Mouse (Mus musculus) natural killer cell, adult 2 months (primary cell): ENCODE measurements at regions not wholly inside any gene's neighbourhood (a gene's known extent, or its start where the extent isn't known, plus 50 kb on each side); places are given as distances from the start of the nearest gene placed in this dataset.
A peak's percentile ranks its signal among the peaks of the same experiment; 100 is the strongest.

Experiments
- DNase-seq, 2 experiments: peaks; one replicate each; pipeline ENCODE4 v3.0.0; 2022; ENCODE audit warnings: low spot score in 2 of 2

DNA sequence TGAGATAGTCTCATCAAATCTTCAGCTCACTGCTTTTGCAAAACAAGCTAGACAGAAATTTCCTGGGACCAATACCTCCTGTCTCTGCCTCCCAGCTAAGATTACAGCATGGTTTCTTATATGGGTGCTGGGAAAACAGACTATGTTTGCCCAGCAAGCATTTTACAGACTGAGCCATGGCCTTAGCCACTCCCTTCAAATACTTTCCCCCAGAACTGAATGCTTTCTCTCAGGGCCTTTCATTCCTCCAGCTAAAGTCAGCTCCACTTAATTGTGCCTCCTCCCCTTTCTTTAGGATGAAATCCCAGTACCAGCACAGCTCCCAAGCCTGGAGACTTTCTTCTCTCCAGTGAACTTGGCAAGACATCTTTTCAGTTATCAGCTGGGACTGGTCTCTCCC is 232.1 kb downstream of the Tmsb4x start:
- no peak for DNase-seq

GRCm38 (mm10) chrX:166971721-166972120 is 237.4 kb downstream of the Tmsb4x start:
- no peak for DNase-seq

DNA sequence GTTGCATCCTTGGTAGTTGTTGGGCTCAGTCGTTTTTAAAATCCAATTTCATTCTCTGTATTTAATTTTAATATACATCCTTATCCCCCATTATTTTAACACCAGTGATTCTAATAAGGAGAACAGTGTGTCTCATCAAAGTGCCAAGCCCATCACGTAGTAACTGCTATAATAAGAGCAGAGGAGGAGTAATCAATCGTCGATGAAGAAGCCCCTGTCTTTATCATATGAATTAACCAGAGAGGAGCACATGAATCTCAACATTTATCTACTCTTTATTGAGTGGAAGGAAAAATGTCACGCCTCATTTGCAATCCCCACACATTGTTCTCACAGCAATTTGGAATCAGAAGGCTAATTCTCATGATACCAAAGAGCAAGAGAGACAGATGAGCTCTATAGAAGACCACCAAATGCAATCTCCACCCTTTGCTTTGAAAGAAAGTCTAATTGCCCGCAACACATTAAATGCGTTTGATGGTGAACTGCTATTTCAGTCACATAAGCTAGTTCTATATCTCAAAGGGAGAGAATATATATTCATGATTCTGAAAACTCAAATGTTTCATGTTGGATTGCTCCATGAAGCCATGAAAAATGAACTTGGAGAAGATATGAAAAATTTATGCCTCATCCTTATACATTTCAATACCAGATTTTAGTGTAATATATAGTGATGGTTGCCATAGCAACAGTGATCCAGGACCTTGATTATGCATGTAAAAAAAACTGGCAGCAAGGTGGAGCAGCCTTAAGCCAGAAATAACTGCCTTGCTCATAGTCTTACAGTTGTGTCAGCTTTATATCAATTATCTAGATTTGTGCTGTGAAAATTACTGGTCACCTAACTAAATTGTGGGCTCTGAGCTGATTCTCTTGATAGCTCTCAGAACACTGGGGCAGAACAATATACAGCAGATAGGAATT is 244.2 kb downstream of the Tmsb4x start:
- DNase-seq: no peak

DNA sequence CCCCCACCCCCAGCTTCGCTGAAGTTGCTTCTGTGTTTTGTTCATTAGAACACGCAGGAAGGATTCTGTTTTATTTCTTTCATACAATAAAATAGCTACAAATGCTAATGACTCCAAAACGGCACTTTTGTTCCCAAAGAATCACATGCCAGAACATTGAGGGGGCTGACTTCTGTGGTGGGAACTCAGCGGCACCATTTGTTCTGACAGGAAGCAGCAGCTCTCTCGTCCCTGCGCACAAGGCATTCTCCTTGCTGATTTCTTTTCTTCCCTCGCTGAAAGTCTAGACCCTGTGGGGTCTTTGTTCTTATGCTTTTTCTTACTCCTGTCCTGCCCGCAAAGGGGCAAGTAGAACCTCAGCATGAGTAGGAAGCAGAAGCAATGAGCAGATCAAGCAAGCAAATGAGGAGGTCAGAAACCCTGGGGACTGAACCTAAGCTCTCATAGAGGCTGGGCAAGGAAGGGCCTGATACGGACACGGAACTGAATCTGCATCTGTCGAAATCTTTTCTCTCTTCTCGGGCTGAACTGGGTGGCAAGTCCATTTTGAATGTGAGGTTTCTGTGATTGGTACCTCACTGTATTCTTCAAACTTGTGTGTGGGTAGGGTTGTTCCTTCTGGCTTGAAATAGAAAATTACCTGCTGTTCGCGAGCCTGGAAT is 256.5 kb downstream of the Tmsb4x start:
- peak; percentile 0 to 13 for DNase-seq

DNA sequence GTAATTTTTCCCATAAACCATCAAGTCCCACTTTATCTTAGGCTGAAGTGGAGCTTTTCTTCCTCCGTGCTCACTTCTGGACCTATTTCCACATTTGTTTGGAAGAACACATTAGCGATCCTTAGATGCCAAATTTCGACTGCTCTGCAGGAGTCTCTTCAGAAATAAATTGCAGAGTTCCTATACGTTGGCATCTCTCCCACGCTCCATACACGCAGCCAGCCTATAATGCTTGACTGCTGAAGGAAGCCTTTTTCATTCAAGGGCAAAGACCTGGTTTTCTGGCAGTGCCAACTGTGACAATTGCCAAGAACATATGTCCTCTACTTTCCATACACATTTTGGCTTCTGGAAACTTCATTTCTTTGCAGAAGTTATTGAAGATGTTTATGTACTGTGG is 258.1 kb downstream of the Tmsb4x start:
- DNase-seq: no peak

DNA sequence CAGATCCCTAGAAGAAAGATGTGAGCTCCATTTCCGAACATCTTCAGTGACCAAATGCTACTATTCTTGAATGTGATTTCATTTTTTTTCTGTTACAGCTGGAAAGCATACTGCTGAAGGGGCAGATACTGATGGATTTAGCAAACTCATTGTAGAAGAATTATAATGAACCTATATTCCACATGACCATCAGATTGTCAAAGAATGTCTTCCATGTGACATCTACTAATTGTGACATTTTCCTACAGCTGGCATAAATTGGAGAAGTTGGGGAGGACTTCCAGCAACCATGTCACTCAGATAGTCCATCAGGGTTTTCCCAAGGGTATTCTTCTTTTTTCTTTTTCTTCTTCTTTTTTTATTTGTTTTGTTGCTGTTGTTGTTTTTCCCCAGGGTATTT is 263.2 kb downstream of the Tmsb4x start:
- DNase-seq: no peak

GRCm38 (mm10) chrX:166945476-166945875 is 263.6 kb downstream of the Tmsb4x start:
- no peak for DNase-seq

DNA sequence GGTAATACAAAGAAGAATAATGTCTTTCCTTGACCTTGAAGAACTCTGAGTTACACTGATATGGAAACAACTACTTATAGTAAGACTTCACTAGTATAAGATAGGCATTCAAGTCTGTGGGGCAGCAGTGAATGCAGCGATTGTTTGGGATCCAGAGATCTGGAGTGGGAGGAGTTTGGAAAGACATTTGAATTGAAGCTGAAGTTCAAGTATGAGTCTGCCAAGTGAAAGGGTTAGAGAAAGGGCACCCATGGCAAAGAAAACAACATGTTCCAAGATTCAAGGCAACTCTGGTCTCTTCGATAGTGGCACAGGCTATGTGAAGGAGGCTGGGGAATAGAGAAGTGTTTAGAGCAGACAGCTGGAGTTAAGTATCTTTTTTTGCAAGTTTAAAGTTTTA is 275.3 kb downstream of the Tmsb4x start:
- no peak for DNase-seq

DNA sequence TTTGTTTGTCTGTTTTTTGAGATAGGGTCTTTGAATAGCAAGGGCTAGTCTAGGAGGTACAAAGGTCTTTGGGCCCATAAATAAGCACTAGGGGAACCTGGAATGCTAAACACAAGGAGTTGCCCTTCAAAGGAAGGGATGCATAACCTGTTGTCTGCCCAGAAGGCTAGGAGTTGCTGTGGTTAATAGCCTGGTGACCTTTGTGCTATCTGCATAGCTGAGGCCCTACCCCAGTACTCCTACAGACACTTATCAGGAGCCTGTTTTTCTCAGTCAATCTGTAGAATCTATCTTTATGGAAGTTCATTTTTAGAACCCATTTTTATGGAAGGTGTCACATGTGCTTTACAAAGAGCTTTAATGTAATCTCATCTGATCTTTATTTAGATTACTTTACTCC is 276.6 kb downstream of the Tmsb4x start:
- no peak for DNase-seq

DNA sequence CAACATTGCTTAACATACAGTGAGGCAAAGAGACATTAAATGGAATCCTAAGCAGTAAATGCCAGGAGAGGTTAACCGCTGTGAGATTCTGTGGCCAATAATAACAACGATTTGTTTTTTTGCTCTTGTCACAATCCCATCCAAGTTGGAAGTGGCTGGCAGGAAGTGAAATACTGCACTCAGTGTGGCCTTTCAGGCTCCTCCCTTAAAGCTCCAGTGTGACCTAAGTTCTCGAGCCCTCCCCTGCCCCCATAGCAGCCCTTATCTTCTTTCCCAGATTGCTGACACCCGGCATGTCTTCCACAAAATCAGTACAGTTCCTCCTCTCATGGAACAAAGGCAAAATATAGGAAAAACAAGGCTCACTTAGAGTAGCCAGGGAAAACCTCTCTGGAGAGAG is 278.1 kb downstream of the Tmsb4x start:
- no peak for DNase-seq

DNA sequence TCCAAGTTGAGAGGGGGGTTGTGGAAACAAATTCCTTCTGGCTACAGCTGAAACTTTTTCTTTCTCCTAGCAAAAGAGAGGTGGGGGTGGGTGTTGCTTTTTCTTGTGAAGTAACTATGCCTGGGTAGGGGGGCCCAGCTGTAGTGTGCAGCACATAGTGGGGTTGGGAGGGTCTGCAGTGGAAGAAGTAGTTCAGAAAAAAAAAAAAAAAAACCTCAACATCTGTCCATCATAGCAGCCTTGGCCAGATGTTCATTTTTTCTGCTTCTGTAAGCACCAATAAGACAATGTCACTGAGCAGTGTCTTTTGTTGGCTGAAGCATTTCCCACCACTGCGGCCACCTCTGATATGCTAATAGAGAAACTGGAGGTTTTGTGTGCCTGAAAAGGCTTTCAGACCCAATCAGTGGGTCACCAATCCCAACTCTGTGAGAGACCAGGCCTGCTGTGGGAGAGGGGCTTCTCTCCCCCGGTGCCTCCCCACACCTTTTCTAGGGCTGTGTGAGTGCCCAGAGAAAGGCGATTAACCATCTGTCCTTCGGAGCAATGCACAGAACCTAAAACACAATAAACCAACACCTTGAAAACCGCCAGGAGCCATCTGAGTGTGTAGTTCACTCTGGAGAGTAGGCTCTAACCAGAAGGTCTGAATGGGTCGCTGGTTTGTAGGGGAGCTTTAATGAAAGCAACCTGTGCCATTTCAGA is 279.2 kb downstream of the Tmsb4x start:
- DNase-seq: no peak

- DNase-seq: no peak
These were observed 293.7 kb downstream of the Tmsb4x start for GRCm38 (mm10) chrX:166915356-166915953.

GRCm38 (mm10) chrX:166906602-166907001 is 302.5 kb downstream of the Tmsb4x start:
- DNase-seq: no peak

- DNase-seq: no peak
These were observed 308.4 kb downstream of the Tmsb4x start for GRCm38 (mm10) chrX:166900761-166901160.

GRCm38 (mm10) chrX:166895199-166895598 is 309.7 kb upstream of the Egfl6 start:
- no peak for DNase-seq

DNA sequence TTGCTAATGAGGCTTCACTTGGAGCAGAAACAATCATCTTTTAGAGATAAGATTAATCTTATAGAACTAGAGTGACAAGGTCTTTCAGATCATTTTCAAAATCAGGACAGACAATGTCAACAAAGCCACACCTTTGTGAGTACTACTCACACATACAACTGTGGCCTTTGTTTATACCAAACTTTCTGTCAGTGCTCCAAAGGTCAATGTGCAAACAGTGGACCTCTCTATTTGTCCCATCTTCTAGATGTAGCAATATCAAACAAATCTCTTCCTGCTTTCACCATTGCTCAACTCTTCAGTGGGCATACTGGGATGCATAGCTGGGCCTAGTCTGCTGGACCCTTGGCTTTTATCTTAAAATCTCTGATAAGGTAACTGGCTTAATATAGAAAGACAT is 300.9 kb upstream of the Egfl6 start:
- no peak for DNase-seq

- no peak for DNase-seq
These were observed 284.0 kb upstream of the Egfl6 start for GRCm38 (mm10) chrX:166869515-166869914.

GRCm38 (mm10) chrX:166867692-166868091 is 282.2 kb upstream of the Egfl6 start:
- no peak for DNase-seq
